Mouse (Mus musculus) left cerebral cortex, adult 2 months (tissue): Measurements from ENCODE around the gene Prrt4. TPM values are rescaled to one million over a fixed set of nuclear protein-coding genes. Genes with fewer than 3 reads are reported as not detected.
"Not testable (repeated sequence)": the region's sequence is repeated elsewhere in the genome, so short reads cannot be mapped to it uniquely, and the experiment has no call there.

Experiments
- DNase-seq, 2 experiments: peaks; one replicate each; pipeline ENCODE4 v3.0.0; 2021 to 2022; ENCODE audit warnings: low spot score in 2 of 2, mixed read lengths in 1 of 2; ENCODE audit errors: extremely low spot score in 1 of 2
- H3K27ac ChIP-seq: fragments of 200-600 bp; 2 replicates; pipeline ENCODE4 v1.8.1; 2022
- H3K4me3 ChIP-seq: fragments of 200-600 bp; 2 replicates; pipeline ENCODE4 v1.8.1; 2022
- CTCF ChIP-seq: fragments of 200-600 bp; IDR thresholded peaks from 2 replicates; pipeline ENCODE4 v1.8.1; 2022; ENCODE audit warnings: antibody characterized with exemption, mild to moderate bottlenecking, moderate library complexity
- intact Hi-C: fragments of 180-260 bp; cut with DNase I; formaldehyde crosslinking; loops from one replicate; pipeline ENCODE4 v1.15.1; 2025
- total RNA-seq, 2 experiments: library from RNA; stranded (reverse); gene quantifications; 2 replicates each; pipeline ENCODE4 v1.2.3; 2021

Gene Prrt4
- total RNA-seq, 2 experiments from 2014 or later: 2.5 to 2.9 TPM

DNA sequence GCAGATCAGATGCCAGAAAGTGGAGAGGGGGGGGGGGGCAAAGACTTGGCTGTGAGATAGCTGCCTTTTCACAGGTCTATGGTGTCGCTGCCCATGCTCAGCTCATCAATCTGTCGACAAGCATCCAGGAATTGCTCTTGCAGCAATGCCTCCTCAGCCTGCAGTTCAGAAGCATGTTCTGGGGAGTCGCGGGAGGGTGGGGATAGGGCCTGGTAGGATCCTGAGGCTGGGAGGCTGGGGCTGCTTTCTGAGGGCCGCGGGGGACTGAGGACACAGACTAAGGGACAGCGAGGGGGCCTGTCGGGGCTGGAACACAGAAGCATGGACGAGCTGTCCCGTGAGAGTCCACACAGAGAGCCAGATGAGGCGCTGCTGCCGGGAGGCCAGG, 9.7 kb downstream of the Prrt4 start:
- Histone ChIP-seq H3K4me3 (no peak overlapping the region), H3K27ac (no peak overlapping the region)
- DNase-seq: no peak
- intact Hi-C loops: loop anchor here (2.0 kb wide), 2 partner anchors 71 to 109 kb away; partner anchors contain the start of gene Fam71f2
- TF ChIP-seq CTCF: no peak

DNA sequence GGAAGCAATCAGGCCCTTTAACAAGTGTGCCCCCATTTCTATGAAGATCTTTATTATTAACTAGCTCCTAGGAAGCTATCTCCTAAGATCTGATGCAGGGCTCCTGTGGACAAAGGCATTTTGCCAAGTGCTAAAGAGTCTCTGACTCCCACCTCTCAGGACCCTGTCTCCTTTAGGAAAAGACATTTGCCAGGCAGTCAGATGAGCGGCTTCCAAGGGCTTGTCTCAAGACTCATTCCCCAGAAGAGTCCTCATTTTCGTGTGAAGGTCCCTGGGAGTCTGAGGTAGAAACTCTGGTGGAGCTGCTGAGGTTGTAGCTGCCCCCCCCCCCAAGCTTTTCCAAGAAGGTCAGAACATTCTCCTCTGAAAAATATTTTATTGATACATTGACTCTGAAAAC, 10.5 kb downstream of the Prrt4 start:
- no peak overlapping the region for H3K27ac ChIP-seq
- intact Hi-C loops: no loop called here
- DNase-seq: no peak
- no peak for TF ChIP-seq CTCF
- H3K4me3 ChIP-seq: no peak overlapping the region

DNA sequence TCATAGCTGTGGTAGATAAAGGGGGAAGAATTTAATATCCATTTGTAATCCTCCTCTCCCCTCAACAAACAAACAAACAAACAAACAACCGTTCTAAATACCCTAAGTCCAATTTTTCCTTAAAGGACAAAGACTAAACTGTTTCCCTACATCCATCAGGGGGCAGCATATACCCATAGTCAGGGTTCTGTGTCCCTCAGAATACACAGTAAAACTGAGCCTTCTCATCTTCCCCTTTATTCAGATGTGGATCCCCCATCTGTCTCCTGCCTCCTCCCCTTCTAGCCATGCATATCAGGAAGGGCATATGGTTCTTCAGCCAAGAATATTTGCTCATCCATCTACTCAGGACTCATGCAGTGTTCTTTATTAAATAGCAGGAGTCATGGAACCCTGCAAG, 13.2 kb downstream of the Prrt4 start:
- H3K4me3 ChIP-seq: no peak overlapping the region
- intact Hi-C loops: loop anchor here (1.0 kb wide), 1 partner anchor 32 kb away; no protein-coding TSS in a partner anchor
- H3K27ac ChIP-seq: no peak overlapping the region
- peak; percentile 78 for TF ChIP-seq CTCF
- no peak for DNase-seq

DNA sequence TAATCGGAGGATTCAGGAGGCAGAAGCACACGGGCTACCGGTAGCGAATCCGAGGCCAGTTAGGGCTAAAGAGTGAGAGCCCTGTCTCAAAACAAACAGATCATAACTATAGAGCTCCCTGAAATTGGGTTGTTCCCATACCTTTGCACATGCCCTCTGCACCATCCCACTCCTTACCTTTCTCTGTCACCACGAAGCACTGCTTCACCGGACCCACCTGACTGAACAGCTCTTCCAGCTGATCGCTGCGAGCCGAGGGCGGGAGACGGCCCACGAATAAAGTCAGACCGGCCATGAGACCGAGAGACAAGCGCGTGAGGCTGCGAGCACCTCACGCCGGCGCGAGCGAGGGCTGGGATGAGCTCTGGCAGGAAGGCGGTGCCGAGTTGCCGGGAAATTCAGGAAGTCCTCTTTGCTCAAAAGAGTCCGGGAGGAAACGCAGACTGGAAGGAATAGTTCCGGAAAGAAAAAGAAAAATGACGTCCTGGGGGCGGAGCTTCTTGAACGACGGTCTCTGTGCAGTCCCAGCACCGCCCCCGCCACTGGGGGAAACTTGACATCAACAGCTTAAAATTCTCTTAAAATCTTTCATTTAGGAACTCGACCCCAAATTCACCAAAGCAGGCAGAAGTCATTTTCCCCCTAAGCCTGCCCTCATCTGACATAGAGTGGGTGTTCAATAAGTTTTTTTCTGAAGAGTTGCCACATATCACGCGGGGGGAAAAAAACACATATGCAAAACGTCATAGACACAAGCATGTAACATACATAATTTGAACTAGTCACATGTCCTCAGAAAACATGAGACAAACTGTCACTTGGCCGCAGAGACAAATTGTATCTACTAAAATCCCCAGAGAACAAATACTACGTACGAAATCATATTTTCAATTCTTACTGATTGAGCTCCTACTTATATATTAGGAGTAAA, 14.8 kb downstream of the Prrt4 start, which contains the start of gene Rbm28:
Gene Rbm28 (minus strand): TSS at position 693 of the 931 bp plus-strand sequence.
- TF ChIP-seq CTCF: peak; percentile 1; the same call in 1 of the 2 replicates
- H3K27ac ChIP-seq: peak within 1 kb of the TSS; percentile 79; the same call in 1 of the 2 replicates
- intact Hi-C loops: loop anchor here (1.0 kb wide), 1 partner anchor 184 kb away; the partner anchor contains the start of gene Calu
- peak; percentile 85 to 90 for DNase-seq
- H3K4me3 ChIP-seq: peak within 1 kb of the TSS; percentile 85

DNA sequence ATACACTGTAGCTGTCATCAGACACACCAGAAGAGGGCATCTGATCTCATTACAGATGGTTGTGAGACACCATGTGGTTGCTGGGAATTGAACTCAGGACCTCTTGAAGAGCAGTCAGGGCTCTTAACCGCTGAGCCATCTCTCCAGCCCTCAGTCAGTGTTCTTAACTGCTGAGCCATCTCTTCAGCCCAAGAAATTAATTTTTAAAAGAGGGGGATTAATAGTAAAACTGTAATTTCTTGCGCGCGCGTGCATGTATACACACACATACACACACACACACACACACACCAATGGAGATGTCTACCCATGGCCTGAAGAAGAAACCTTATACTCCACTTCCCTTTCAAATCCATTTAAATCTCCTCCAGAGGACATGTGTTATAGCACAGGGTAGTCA, 18.1 kb downstream of the Prrt4 start:
- intact Hi-C loops, H3K27ac ChIP-seq, H3K4me3 ChIP-seq, DNase-seq: not testable (repeated sequence)

DNA sequence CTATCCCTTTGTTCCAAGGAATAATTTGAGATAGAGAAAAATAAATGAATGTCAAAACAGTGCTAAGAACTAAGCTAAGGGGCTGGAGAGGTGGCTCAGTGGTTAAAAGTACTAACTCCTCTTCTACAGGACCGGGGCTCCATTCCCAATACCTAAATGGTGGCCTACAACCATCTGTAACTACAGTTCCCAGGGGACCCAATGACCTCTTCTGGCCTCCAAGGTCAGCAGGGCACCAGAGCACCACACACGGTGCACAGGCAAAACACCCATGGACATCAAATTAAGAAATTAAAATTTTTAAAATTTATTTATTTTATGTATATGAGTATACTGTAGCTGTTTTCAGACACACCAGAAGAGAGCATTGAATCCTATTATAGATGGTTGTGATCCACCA, 18.6 kb downstream of the Prrt4 start:
- no peak overlapping the region for H3K27ac ChIP-seq
- intact Hi-C loops: no loop called here
- no peak for DNase-seq
- TF ChIP-seq CTCF: no peak
- H3K4me3 ChIP-seq: no peak overlapping the region

DNA sequence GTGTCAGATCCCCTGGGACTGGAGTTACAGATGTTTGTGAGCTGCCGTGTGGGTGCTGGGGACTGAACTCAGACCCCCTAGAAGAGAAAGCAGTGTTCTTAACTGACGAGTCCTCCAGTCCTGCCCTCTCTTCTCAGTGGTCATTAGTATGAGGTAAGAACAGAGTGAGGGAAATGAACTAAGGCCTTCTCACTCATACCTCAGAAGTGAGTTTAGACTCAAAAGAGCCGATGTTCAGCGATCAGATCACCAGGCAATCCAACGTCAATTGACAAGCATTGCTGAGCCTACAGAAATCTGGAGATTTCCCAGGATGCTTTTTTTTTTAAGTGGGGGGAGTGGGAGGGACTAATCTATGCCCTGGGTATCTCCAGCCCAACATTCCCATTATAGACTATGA, 23.1 kb downstream of the Prrt4 start:
- no peak for DNase-seq
- H3K4me3 ChIP-seq: no peak overlapping the region
- intact Hi-C loops: no loop called here
- no peak overlapping the region for H3K27ac ChIP-seq
- no peak for TF ChIP-seq CTCF

DNA sequence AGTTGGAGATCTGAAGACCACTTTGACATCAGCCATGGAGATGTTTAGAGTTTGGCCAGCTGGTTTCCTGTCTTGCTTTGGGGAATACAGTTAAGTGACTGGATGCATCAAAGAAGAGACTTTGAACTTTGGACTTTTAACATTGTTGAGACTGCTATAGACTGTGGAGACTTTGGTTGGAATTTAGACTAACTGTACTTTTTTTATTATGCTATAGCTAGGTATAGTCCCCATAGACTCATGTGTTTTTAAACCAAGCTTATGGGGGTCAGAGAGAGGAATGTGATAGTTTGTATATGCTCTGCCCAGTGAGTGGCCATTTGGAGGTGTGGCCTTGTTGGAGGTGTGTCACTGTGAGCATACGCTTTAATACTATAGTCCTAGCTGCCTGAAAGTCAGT, 29.4 kb downstream of the Prrt4 start:
- no peak overlapping the region for H3K4me3 ChIP-seq
- H3K27ac ChIP-seq: no peak overlapping the region
- intact Hi-C loops: no loop called here
- no peak for DNase-seq
- TF ChIP-seq CTCF: no peak

DNA sequence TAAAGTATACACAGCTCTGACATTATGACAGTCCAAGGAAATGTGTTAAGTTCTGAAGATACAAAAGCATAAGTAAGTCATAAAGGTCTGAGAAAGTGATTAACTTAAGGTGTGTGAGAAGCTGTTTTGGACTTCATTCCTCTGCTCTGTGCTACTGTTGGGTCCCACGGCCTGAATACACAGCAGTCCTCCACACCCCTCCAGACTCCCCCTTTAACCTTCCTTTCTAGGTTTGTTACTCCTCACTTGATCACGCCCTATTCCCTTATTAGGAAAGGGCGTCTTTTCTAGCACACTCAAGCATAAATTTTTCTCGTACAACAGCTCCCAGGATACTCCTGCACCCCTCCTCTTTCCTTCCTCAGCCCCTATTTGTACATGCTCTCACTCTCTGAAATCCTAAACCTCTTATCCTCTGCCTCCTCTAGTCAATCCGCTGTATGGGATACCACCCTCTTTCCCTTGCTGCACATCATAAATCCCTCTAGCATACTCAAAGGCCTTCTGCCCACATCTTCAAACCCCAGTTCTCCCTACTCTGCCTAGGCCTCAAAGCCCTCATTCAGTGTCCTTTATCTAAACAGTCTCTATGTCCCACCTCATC, 31.9 kb downstream of the Prrt4 start:
- H3K27ac ChIP-seq: no peak overlapping the region
- intact Hi-C loops: no loop called here
- DNase-seq: no peak
- no peak overlapping the region for H3K4me3 ChIP-seq
- no peak for TF ChIP-seq CTCF

DNA sequence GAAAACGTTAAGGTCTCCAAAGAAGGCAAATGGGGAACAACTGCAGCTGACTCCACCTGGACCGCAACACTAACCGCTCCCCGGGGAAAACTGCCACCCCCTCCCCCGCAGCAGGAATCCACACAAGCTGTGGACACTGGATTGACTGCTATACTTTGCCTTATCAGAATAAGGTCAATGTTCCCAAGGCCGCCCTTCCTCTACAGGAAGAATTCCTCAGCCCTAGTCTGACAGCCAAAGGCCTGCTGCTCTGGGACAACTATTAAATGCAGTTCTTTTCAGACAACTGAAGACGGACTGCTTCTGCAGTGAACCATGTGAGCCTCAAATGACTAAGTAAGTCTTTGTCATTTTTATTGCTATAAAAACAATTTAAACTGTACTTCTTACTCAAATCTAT, 32.7 kb downstream of the Prrt4 start:
- TF ChIP-seq CTCF: no peak
- no peak for DNase-seq
- intact Hi-C loops: loop anchor here (1.0 kb wide), 1 partner anchor 45 kb away; no protein-coding TSS in a partner anchor
- H3K4me3 ChIP-seq: no peak overlapping the region
- H3K27ac ChIP-seq: no peak overlapping the region

DNA sequence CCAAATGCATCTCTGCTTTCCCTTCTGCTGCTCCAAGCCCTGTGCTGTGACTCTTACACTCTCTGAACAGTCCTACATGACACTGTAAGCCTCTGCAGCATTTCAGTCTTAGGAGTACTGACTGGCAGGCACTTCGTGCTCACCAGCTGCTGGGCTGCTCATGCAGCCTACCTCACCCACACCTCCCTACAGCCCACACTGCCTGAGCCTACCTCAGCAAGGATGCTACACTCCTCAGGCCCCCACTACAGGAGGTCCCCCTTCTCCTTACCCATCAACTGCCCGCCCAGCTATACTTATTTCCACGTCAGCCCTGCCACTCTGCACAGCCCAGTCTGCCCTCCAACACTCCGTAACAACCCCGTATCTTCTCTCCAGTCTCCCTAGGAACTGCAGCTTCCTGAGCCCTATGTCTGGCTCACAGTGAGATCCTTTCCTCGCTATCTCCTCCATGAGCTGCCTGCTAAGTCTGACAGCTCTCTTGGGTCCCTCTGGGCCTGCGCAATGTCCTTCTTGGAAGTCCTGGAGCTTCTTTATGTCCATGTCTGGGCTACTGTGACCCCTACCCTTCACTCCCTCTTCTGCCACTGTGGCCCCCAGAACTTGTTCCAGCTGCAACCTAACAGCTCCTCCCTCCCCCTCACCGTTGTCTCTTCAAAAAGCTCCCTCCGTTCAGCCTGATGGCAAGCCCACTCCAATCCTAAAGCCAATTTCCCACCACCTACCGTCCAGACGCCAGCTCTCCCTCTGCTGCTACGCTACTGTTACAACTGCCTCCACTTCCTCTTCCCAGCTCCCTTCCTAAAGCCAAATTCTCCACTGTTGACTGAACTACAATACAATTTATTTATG, 33.7 kb downstream of the Prrt4 start:
- intact Hi-C loops: loop anchor here (1.0 kb wide), 1 partner anchor 44 kb away; no protein-coding TSS in a partner anchor
- TF ChIP-seq CTCF: no peak; the same call in 1 of the 2 replicates
- Histone ChIP-seq H3K27ac (peak overlapping the region; percentile 24; the same call in 1 of the 2 replicates), H3K4me3 (no peak overlapping the region)
- DNase-seq: no peak
